Mouse (Mus musculus) liver, embryonic 16.5 days (tissue): ENCODE results near the gene Tmem110. TPM values are rescaled to one million over a fixed set of nuclear protein-coding genes. Genes with fewer than 3 reads are reported as not detected.

Experiments used
- ATAC-seq: fragments of 200-750 bp; cut with Nextera tagmentation; 2 replicates; pipeline ENCODE4 v1.8.0; 2017; ENCODE audit warnings: low read depth, mild to moderate bottlenecking, moderate number of reproducible peaks, moderate library complexity
- H3K27ac ChIP-seq: fragments of 300-500 bp; sonication (generic); 2 replicates; pipeline ENCODE4 v1.5.1; 2014; ENCODE audit warnings: mild to moderate bottlenecking, low read length
- H3K27me3 ChIP-seq: fragments of 300-500 bp; sonication (generic); 2 replicates; pipeline ENCODE4 v1.6.1; 2014; ENCODE audit warnings: low read depth, low read length, mixed read lengths; ENCODE audit not compliant: control insufficient read depth, insufficient read depth
- H3K36me3 ChIP-seq: fragments of 300-500 bp; sonication (generic); 2 replicates; pipeline ENCODE4 v1.6.1; 2014; ENCODE audit warnings: mild to moderate bottlenecking; ENCODE audit not compliant: control insufficient read depth, insufficient read depth
- H3K4me1 ChIP-seq: fragments of 300-500 bp; sonication (generic); 2 replicates; pipeline ENCODE4 v1.6.1; 2014; ENCODE audit warnings: low read depth, low read length, mixed read lengths; ENCODE audit not compliant: control insufficient read depth
- H3K4me2 ChIP-seq: fragments of 300-500 bp; sonication (generic); 2 replicates; pipeline ENCODE4 v1.6.1; 2014; ENCODE audit warnings: low read depth, low read length, mixed read lengths
- H3K4me3 ChIP-seq: fragments of 300-500 bp; sonication (generic); 2 replicates; pipeline ENCODE4 v1.5.1; 2014; ENCODE audit warnings: low read depth, mild to moderate bottlenecking, low read length
- H3K9ac ChIP-seq: fragments of 300-500 bp; sonication (generic); 2 replicates; pipeline ENCODE4 v1.6.1; 2014; ENCODE audit warnings: low read depth, low read length
- H3K9me3 ChIP-seq: fragments of 300-500 bp; sonication (generic); replicated peaks from 2 replicates; pipeline ENCODE4 v1.6.1; 2016; ENCODE audit warnings: low read length; ENCODE audit not compliant: control insufficient read depth
- WGBS: fragments of 180-500 bp; shearing (Covaris S2); extraction: QIAGEN DNeasy Blood & Tissue Kit; methylation state at CpG from one replicate; pipeline ENCODE4 v1.1.7; 2014; ENCODE audit not compliant: insufficient replicate concordance; 5-methylcytosine and 5-hydroxymethylcytosine counted together
- polyA plus RNA-seq: library from polyadenylated mRNA; unstranded; fragments of >200 nt; fragmentation: Nextera tagmentation; extraction: Ambion mirVana; gene quantifications from 2 replicates; pipeline ENCODE4 v1.2.1, GENCODE M21; 2015

The Tmem110 gene
- polyA plus RNA-seq, 1 experiment from 2014 or later: 8.1 TPM

- Histone ChIP-seq H3K4me2 (no peak overlapping the region), H3K36me3 (no peaks in the 10 kb centered on the region), H3K27ac (no peak overlapping the region), H3K4me1 (peaks cover 15% of the 10 kb centered on the region), H3K4me3 (no peak overlapping the region), H3K9ac (no peak overlapping the region), H3K9me3 (no peaks in the 10 kb centered on the region), H3K27me3 (no peaks in the 10 kb centered on the region)
- WGBS: 77% methylated on average over 8 of the region's 8 CpGs
- no peak for ATAC-seq
Measured at GRCm38 (mm10) chr14:30880251-30880650, 54.9 kb downstream of the Tmem110 start.

- Histone ChIP-seq H3K27ac (no peak overlapping the region), H3K9ac (no peak overlapping the region), H3K4me1 (peaks cover 7% of the 10 kb centered on the region), H3K36me3 (no peaks in the 10 kb centered on the region), H3K27me3 (no peaks in the 10 kb centered on the region), H3K4me3 (no peak overlapping the region), H3K9me3 (no peaks in the 10 kb centered on the region), H3K4me2 (no peak overlapping the region)
- 65% methylated on average over 17 of the region's 17 CpGs for WGBS
- no peak for ATAC-seq
Measured at GRCm38 (mm10) chr14:30880811-30881717, 55.7 kb downstream of the Tmem110 start.

GRCm38 (mm10) chr14:30881718-30882108 lies 56.3 kb downstream of the Tmem110 start:
- H3K4me1 ChIP-seq: peaks cover under 1% of the 10 kb centered on the region
- H3K9me3 ChIP-seq: no peaks in the 10 kb centered on the region
- H3K9ac ChIP-seq: no peak overlapping the region
- H3K4me3 ChIP-seq: no peak overlapping the region
- no peak for ATAC-seq
- no peak overlapping the region for H3K27ac ChIP-seq
- WGBS: 72% methylated on average over 3 of the region's 3 CpGs
- H3K4me2 ChIP-seq: no peak overlapping the region
- H3K27me3 ChIP-seq: no peaks in the 10 kb centered on the region
- no peaks in the 10 kb centered on the region for H3K36me3 ChIP-seq

GRCm38 (mm10) chr14:30885298-30885697 lies 59.9 kb downstream of the Tmem110 start:
- H3K4me2 ChIP-seq: no peak overlapping the region
- no peaks in the 10 kb centered on the region for H3K27me3 ChIP-seq
- 3% methylated on average over 3 of the region's 3 CpGs for WGBS
- no peak overlapping the region; the same call in 1 of the 2 replicates for H3K27ac ChIP-seq
- no peak overlapping the region for H3K9ac ChIP-seq
- H3K9me3 ChIP-seq: no peaks in the 10 kb centered on the region
- H3K4me1 ChIP-seq: no peaks in the 10 kb centered on the region; the same call in 1 of the 2 replicates
- no peaks in the 10 kb centered on the region for H3K36me3 ChIP-seq
- no peak overlapping the region for H3K4me3 ChIP-seq
- no peak for ATAC-seq

GRCm38 (mm10) chr14:30886204-30886603 lies 60.8 kb downstream of the Tmem110 start, which contains the start of gene Itih4:
Itih4 (plus strand) TSS chr14:30886476.
- H3K9ac ChIP-seq: no peak within 1 kb of the TSS
- 59% methylated on average over 3 of the region's 3 CpGs for WGBS

GRCm38 (mm10) chr14:30888271-30888732 lies 62.9 kb downstream of the Tmem110 start:
- Histone ChIP-seq H3K27me3 (no peaks in the 10 kb centered on the region), H3K9me3 (no peaks in the 10 kb centered on the region), H3K9ac (peak overlapping the region; percentile 15; the same call in 1 of the 2 replicates), H3K4me1 (no peaks in the 10 kb centered on the region; the same call in 1 of the 2 replicates), H3K4me3 (peak overlapping the region; percentile 40; the same call in 1 of the 2 replicates), H3K27ac (peak overlapping the region; percentile 17; the same call in 1 of the 2 replicates), H3K36me3 (no peaks in the 10 kb centered on the region), H3K4me2 (peak overlapping the region; percentile 31)
- WGBS: 17% methylated on average over 9 of the region's 9 CpGs
- peak; percentile 71 for ATAC-seq

More at GRCm38 (mm10) chr14:30886204-30886603, 60.8 kb downstream of the Tmem110 start, which contains the start of gene Itih4:
- Histone ChIP-seq H3K27ac (peak within 1 kb of the TSS; percentile 77), H3K4me1 (no peaks in the 10 kb centered on the region; the same call in 1 of the 2 replicates), H3K9me3 (no peaks in the 10 kb centered on the region), H3K4me2 (peak within 1 kb of the TSS; percentile 31), H3K36me3 (no peaks in the 10 kb centered on the region), H3K27me3 (no peaks in the 10 kb centered on the region), H3K4me3 (peak within 1 kb of the TSS; percentile 40)
- ATAC-seq: peak; percentile 66

GRCm38 (mm10) chr14:30899972-30900371 lies 74.6 kb downstream of the Tmem110 start:
- no peak for ATAC-seq
- H3K27me3 ChIP-seq: no peaks in the 10 kb centered on the region
- no peak overlapping the region for H3K4me3 ChIP-seq
- H3K27ac ChIP-seq: no peak overlapping the region
- no peaks in the 10 kb centered on the region; the same call in 1 of the 2 replicates for H3K36me3 ChIP-seq
- no peaks in the 10 kb centered on the region for H3K9me3 ChIP-seq
- 40% methylated on average over 3 of the region's 3 CpGs for WGBS
- H3K4me2 ChIP-seq: no peak overlapping the region
- no peak overlapping the region for H3K9ac ChIP-seq
- H3K4me1 ChIP-seq: no peaks in the 10 kb centered on the region

- Histone ChIP-seq H3K4me1 (no peaks in the 10 kb centered on the region; the same call in 1 of the 2 replicates), H3K9ac (no peak overlapping the region), H3K27me3 (no peaks in the 10 kb centered on the region), H3K27ac (no peak overlapping the region), H3K4me3 (no peak overlapping the region), H3K4me2 (no peak overlapping the region), H3K9me3 (no peaks in the 10 kb centered on the region), H3K36me3 (no peaks in the 10 kb centered on the region; the same call in 1 of the 2 replicates)
- ATAC-seq: no peak
- whole genome bisulfite sequencing: 50% methylated on average over 5 of the region's 5 CpGs
Measured at GRCm38 (mm10) chr14:30902628-30903027, 77.2 kb downstream of the Tmem110 start.

- Histone ChIP-seq H3K9ac (no peak overlapping the region), H3K27ac (no peak overlapping the region), H3K36me3 (no peaks in the 10 kb centered on the region; the same call in 1 of the 2 replicates), H3K4me1 (no peaks in the 10 kb centered on the region; the same call in 1 of the 2 replicates), H3K4me3 (no peak overlapping the region), H3K4me2 (no peak overlapping the region), H3K9me3 (no peaks in the 10 kb centered on the region), H3K27me3 (no peaks in the 10 kb centered on the region)
- no peak for ATAC-seq
- WGBS: 33% methylated on average over 3 of the region's 3 CpGs
Measured at GRCm38 (mm10) chr14:30903036-30903435, 77.6 kb downstream of the Tmem110 start.
